Mouse (Mus musculus): ENCODE measurements around the gene Tcte2.

DNA sequence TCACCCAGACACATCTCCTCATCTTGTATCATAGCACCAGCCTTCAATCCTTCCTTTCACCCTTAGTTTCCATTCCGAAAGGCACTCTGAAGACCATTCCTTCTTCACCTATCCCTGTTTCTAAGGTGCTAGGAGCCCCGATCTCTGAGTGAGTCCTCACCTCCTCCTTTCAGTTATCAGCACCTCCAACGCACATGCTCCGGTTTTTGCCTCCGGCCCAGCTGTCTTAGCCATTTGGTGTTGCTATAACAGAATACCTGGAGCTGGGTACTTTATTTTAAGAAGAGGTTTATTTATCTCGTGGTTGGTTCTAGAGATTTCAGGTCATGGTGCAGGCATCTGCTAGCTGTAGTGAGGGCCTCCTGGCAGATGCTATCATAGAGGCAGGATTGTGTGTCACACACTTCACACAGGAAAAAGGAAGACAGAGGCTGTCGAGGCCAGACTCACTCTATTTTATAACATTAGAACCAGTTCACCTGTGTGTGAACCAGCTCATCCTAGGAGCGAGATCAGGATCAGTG is 34.7 kb downstream of the Tcte2 start:
- TF ChIP-seq CTCF (IDR thresholded peaks at IDR 0.05; ENCODE audit: borderline replicate concordance, insufficient read depth, low read length) (no peak), POLR2A (IDR thresholded peaks at IDR 0.05; ENCODE audit: low read depth, low read length) (no peak)

Measured in embryonic fibroblast, embryonic 13.5 days (primary cell).